Mouse (Mus musculus): ENCODE results near the gene Gm42669. TPM values are rescaled to one million over a fixed set of nuclear protein-coding genes. Genes with fewer than 3 reads are reported as not detected.

Gene Gm42669
- polyA plus RNA-seq (2015; fragmentation: Illumina TruSeq; extraction: RNeasy Lipid Tissue Mini Kit (QIAGEN cat#74804); ENCODE audit: low read depth, low replicate concordance) = 0.57 TPM

DNA sequence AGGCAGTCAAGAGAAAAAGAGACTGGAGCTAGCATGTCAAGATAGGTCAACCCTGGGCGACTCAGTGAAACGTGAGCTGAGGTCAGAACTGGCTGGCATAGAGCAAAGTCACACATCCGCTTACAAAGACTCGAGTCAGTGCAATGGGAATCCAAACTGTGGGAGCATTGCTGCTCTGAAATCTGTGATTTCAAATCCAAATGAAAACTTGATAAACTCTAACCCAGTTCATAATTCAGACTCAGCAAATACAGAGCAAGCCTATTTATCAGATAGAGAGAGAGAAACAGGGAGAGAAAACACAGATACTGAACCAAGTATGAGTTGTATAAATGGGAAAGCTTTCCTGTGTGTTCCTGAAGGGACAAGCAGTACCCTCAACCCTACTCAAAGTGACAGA, at the start of gene Gm42669:
Gene Gm42669 (plus strand): TSS at position 301 of the 400 bp plus-strand sequence.

DNA sequence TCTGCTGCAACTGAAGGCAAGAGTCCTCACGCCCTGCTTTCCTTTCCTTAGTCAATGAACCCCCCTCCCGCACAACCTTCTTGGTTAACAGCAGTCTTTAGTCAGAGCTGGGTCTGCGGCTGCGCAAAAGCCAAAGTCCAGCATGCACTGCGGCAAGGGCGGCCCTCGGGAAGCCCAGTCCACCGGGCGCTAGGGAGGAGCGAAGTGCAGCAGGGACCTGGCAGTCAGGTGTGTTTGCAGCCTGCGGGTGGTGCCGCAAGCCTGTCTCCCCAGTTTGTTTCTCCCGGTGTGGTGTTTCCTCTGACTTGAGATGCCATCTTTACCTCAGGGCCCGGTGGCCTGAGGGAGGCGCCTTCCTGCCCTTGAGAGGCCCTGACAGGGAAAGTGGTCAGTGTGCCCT, 27.2 kb downstream of the Gm42669 start, which contains the start of gene 1700028K03Rik:
Gene 1700028K03Rik (plus strand): TSS at position 129 of the 400 bp plus-strand sequence.

DNA sequence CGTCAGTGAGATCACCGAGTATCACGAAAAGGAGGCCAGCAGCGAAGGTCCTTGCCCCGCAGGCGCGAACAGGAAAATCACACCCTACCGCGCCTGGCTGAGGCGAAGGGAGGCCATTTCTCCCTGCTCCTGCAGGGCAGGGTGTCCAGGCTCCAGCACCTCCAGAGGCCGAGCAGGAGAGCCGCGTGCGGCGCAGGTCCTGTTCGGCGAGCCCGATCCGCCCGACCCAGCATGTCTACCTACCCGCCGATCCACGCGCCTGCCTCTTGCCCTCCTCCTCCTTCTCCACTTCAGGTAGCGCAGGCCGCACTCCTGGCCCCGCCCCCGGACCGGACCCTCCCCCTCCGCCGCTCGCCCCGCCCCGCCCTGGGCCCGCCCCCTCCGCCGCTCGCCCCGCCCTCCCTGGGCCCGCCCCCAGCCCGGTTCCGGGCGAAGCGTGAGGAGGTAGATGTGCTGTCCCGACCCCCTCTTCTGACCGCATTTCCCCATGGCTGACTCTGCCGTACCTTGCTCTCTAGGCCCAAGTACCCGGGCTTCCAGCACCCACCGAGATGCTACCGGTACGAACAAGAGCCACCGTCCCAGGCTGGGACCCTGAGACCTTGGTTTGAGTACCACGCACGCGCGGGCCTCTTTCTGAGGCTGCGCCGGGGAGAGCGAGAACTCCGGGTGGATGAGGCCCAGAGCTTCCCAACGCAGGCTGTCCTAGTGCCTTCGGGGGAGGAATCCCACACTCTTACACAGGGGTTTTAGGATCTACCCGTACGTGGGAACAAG, 90.1 kb downstream of the Gm42669 start, which contains the start of the genes Rpap2 and Glmn:
Gene Rpap2 (plus strand): TSS at position 73 of the 777 bp plus-strand sequence.
Gene Glmn (minus strand): TSS at position 588 of the 777 bp plus-strand sequence.

Other genes starting within 250 kb of the Gm42669 start
- gene Tgfbr3, start 218.0 kb upstream of the Gm42669 start, polyA plus RNA-seq (2015; fragmentation: Illumina TruSeq; extraction: RNeasy Lipid Tissue Mini Kit (QIAGEN cat#74804); ENCODE audit: low read depth, low replicate concordance) = 4.5 TPM
- 15.6 TPM for gene Brdt, start 176.5 kb upstream of the Gm42669 start, polyA plus RNA-seq (2015; fragmentation: Illumina TruSeq; extraction: RNeasy Lipid Tissue Mini Kit (QIAGEN cat#74804); ENCODE audit: low read depth, low replicate concordance)
- 105 TPM for gene Ephx4, start 104.9 kb upstream of the Gm42669 start, polyA plus RNA-seq (2015; fragmentation: Illumina TruSeq; extraction: RNeasy Lipid Tissue Mini Kit (QIAGEN cat#74804); ENCODE audit: low read depth, low replicate concordance)
- not detected for gene Lpcat2b, start 76.1 kb upstream of the Gm42669 start, polyA plus RNA-seq (2015; fragmentation: Illumina TruSeq; extraction: RNeasy Lipid Tissue Mini Kit (QIAGEN cat#74804); ENCODE audit: low read depth, low replicate concordance)
- gene Btbd8, start 69.6 kb upstream of the Gm42669 start, polyA plus RNA-seq (2015; fragmentation: Illumina TruSeq; extraction: RNeasy Lipid Tissue Mini Kit (QIAGEN cat#74804); ENCODE audit: low read depth, low replicate concordance) = 110 TPM
- gene 1700028K03Rik, start 27.1 kb downstream of the Gm42669 start, polyA plus RNA-seq (2015; fragmentation: Illumina TruSeq; extraction: RNeasy Lipid Tissue Mini Kit (QIAGEN cat#74804); ENCODE audit: low read depth, low replicate concordance) = 0.98 TPM
- gene Rpap2, start 89.8 kb downstream of the Gm42669 start, polyA plus RNA-seq (2015; fragmentation: Illumina TruSeq; extraction: RNeasy Lipid Tissue Mini Kit (QIAGEN cat#74804); ENCODE audit: low read depth, low replicate concordance) = 27.3 TPM
- gene Glmn, start 90.3 kb downstream of the Gm42669 start, polyA plus RNA-seq (2015; fragmentation: Illumina TruSeq; extraction: RNeasy Lipid Tissue Mini Kit (QIAGEN cat#74804); ENCODE audit: low read depth, low replicate concordance) = 22.5 TPM
- gene Gfi1, start 218.4 kb downstream of the Gm42669 start, polyA plus RNA-seq (2015; fragmentation: Illumina TruSeq; extraction: RNeasy Lipid Tissue Mini Kit (QIAGEN cat#74804); ENCODE audit: low read depth, low replicate concordance) = not detected